ENCODE assay signal across 27 mouse cellular contexts in genomic region chr10:126391770-126392169, GRCm38 (mm10).
DNase-seq lines count a peak whose midpoint lies in the region; ATAC-seq and TF ChIP-seq lines count a peak whose summit lies in the region.
"Had no signal": no experiment of that assay in that cellular context is flagged by ENCODE, and none has a peak within 500 bp of the region (broad histone marks: within the 10 kb centered on the region; RNA-seq: fewer than 3 reads in every experiment).

No protein-coding gene starts in this region.

- no peak overlapping the region for H3K4me3 ChIP-seq in liver, adult 2 months (ENCODE audit: insufficient read depth, low read depth, low read length)
- no peak overlapping the region for H3K4me3 ChIP-seq in liver, postnatal 0 days (ENCODE audit: low read depth, low read length)
- H3K4me3 ChIP-seq in heart, embryonic 16.5 days (ENCODE audit: low read length), result peak overlapping the region; percentile 14
- H3K4me3 ChIP-seq: embryonic facial prominence, embryonic 12.5 days; erythroblast, embryonic 14.5 days; forebrain, embryonic 13.5 days; hindbrain, embryonic 15.5 days; intestine, embryonic 15.5 days; limb, embryonic 10.5 days; neural tube, embryonic 13.5 days; stomach, embryonic 15.5 days had no signal

- no peak for ATAC-seq in liver, postnatal 0 days
- ATAC-seq in heart, embryonic 16.5 days (replicated peaks; ENCODE audit: extremely low read depth, insufficient read depth, low FRiP score), result peak; percentile 73
- ATAC-seq: forebrain, embryonic 13.5 days; intestine, embryonic 15.5 days had no signal

- no peaks in the 10 kb centered on the region for H3K9me3 ChIP-seq in liver, postnatal 0 days (ENCODE audit: low read length)
- no peaks in the 10 kb centered on the region for H3K9me3 ChIP-seq in heart, embryonic 16.5 days (replicated peaks; ENCODE audit: control insufficient read depth, low read length)
- H3K9me3 ChIP-seq: embryonic facial prominence, embryonic 12.5 days; forebrain, embryonic 13.5 days; hindbrain, embryonic 15.5 days; intestine, embryonic 15.5 days; limb, embryonic 10.5 days; neural tube, embryonic 13.5 days; stomach, embryonic 15.5 days had no signal

- TF ChIP-seq EP300 in liver, postnatal 0 days (IDR thresholded peaks at IDR 0.05; ENCODE audit: low read depth), result no peak

- TF ChIP-seq POLR2A in liver, adult 2 months (IDR thresholded peaks at IDR 0.05; ENCODE audit: extremely low read depth, insufficient read depth, low read length), result no peak

- H3K79me2 ChIP-seq in liver, adult 2 months (ENCODE audit: control insufficient read depth, insufficient read depth, low read length), result no peaks in the 10 kb centered on the region

- H3K36me3 ChIP-seq in liver, adult 2 months (ENCODE audit: control insufficient read depth, insufficient read depth, low read length), result no peaks in the 10 kb centered on the region
- no peaks in the 10 kb centered on the region for H3K36me3 ChIP-seq in liver, postnatal 0 days (replicated peaks; ENCODE audit: insufficient read depth, low read length)
- no peaks in the 10 kb centered on the region for H3K36me3 ChIP-seq in heart, embryonic 16.5 days (ENCODE audit: control insufficient read depth, insufficient read depth)
- H3K36me3 ChIP-seq: embryonic facial prominence, embryonic 12.5 days; hindbrain, embryonic 15.5 days; intestine, embryonic 15.5 days; limb, embryonic 10.5 days; neural tube, embryonic 13.5 days; stomach, embryonic 15.5 days had no signal

- no peak overlapping the region for H3K4me2 ChIP-seq in liver, postnatal 0 days (ENCODE audit: low read depth, low read length)
- peak overlapping the region; percentile 56 for H3K4me2 ChIP-seq in heart, embryonic 16.5 days (ENCODE audit: low read depth, low read length)
- H3K4me2 ChIP-seq: embryonic facial prominence, embryonic 12.5 days; forebrain, embryonic 13.5 days; hindbrain, embryonic 15.5 days; intestine, embryonic 15.5 days; liver, embryonic 11.5 days; midbrain, embryonic 11.5 days; neural tube, embryonic 13.5 days; stomach, embryonic 15.5 days had no signal

- H3K27ac ChIP-seq in liver, adult 2 months (replicated peaks; ENCODE audit: insufficient read depth, low read depth, low read length), result no peak overlapping the region
- H3K27ac ChIP-seq in liver, postnatal 0 days (ENCODE audit: low read depth), result no peak overlapping the region
- H3K27ac ChIP-seq in heart, embryonic 16.5 days (ENCODE audit: low read length), result peak overlapping the region; percentile 53
- H3K27ac ChIP-seq: embryonic facial prominence, embryonic 12.5 days; forebrain, embryonic 13.5 days; hindbrain, embryonic 15.5 days; intestine, embryonic 15.5 days; limb, embryonic 10.5 days; macrophage; neural tube, embryonic 13.5 days; stomach, embryonic 15.5 days had no signal

- TF ChIP-seq CTCF in liver, adult 2 months (IDR thresholded peaks at IDR 0.05; ENCODE audit: low read depth, low read length), result no peak
- TF ChIP-seq CTCF in liver, postnatal 0 days (IDR thresholded peaks at IDR 0.05; ENCODE audit: low read depth), result no peak

- no peaks in the 10 kb centered on the region for H3K27me3 ChIP-seq in liver, adult 2 months (ENCODE audit: control insufficient read depth, insufficient read depth, low read length)
- no peaks in the 10 kb centered on the region for H3K27me3 ChIP-seq in liver, postnatal 0 days (ENCODE audit: insufficient read depth, low read length)
- H3K27me3 ChIP-seq in heart, embryonic 16.5 days (ENCODE audit: control insufficient read depth, insufficient read depth, low read length), result no peaks in the 10 kb centered on the region
- H3K27me3 ChIP-seq: embryonic facial prominence, embryonic 12.5 days; forebrain, embryonic 13.5 days; hindbrain, embryonic 15.5 days; intestine, embryonic 15.5 days; neural tube, embryonic 13.5 days; stomach, embryonic 15.5 days had no signal

- no peaks in the 10 kb centered on the region for H3K4me1 ChIP-seq in liver, adult 2 months (ENCODE audit: control insufficient read depth, insufficient read depth, low read length)
- H3K4me1 ChIP-seq in liver, postnatal 0 days (ENCODE audit: insufficient read depth), result no peaks in the 10 kb centered on the region
- peaks cover 6% of the 10 kb centered on the region for H3K4me1 ChIP-seq in heart, embryonic 16.5 days (ENCODE audit: control insufficient read depth, insufficient read depth, low read length)
- H3K4me1 ChIP-seq: embryonic facial prominence, embryonic 12.5 days; forebrain, embryonic 13.5 days; hindbrain, embryonic 15.5 days; intestine, embryonic 15.5 days; limb, embryonic 10.5 days; neural tube, embryonic 13.5 days; stomach, embryonic 15.5 days had no signal

- no peak overlapping the region for H3K9ac ChIP-seq in liver, adult 2 months (ENCODE audit: low read depth, low read length)
- H3K9ac ChIP-seq in liver, postnatal 0 days (replicated peaks), result no peak overlapping the region
- H3K9ac ChIP-seq in heart, embryonic 16.5 days (ENCODE audit: low read length), result no peak overlapping the region
- H3K9ac ChIP-seq: embryonic facial prominence, embryonic 12.5 days; forebrain, embryonic 13.5 days; hindbrain, embryonic 15.5 days; intestine, embryonic 15.5 days; neural tube, embryonic 13.5 days; stomach, embryonic 15.5 days had no signal

- peak; percentile 3 for DNase-seq in liver, adult 2 months (ENCODE audit: extremely low read depth, low read depth, low spot score)
- no peak for DNase-seq in liver, postnatal 0 days
- DNase-seq in ovary, adult 18-20 months (ENCODE audit: low spot score), result peak; percentile 23
- no peak for DNase-seq in ovary, postnatal 14 days (ENCODE audit: low spot score)
- no peak for DNase-seq in urinary bladder, adult 2 months (ENCODE audit: low spot score)
- no peak for DNase-seq in frontal cortex, postnatal 36 days (ENCODE audit: low spot score in 2 of 2)
- DNase-seq: adrenal gland, adult 2 months; cerebellum, adult 8-10 months; gastrocnemius, postnatal 14 days; kidney, adult 9 months; kidney, postnatal 36 days; layer of hippocampus, adult 9-11 months; right cerebral cortex, postnatal 25 days; thymus, adult 18-20 months; thymus, postnatal 4 days had no signal

- 74% methylated on average over 6 of the region's 6 CpGs for WGBS in liver, adult 2 months
- WGBS in liver, postnatal 0 days (ENCODE audit: insufficient replicate concordance), result 72% methylated on average over 6 of the region's 6 CpGs
- WGBS in heart, embryonic 16.5 days, result 20% methylated on average over 6 of the region's 6 CpGs

Comparison
In these comparisons a context has a peak if more than half of its experiments do, and no peak if none do; other contexts are left out.
1. DNase-seq: peak in liver, adult 2 months (single experiment) and ovary, adult 18-20 months (single experiment); none in liver, postnatal 0 days (single experiment), ovary, postnatal 14 days (single experiment), urinary bladder, adult 2 months (single experiment) and frontal cortex, postnatal 36 days (0 of 2).